8 mouse cellular contexts compared by ENCODE assay signal in the genomic region with DNA sequence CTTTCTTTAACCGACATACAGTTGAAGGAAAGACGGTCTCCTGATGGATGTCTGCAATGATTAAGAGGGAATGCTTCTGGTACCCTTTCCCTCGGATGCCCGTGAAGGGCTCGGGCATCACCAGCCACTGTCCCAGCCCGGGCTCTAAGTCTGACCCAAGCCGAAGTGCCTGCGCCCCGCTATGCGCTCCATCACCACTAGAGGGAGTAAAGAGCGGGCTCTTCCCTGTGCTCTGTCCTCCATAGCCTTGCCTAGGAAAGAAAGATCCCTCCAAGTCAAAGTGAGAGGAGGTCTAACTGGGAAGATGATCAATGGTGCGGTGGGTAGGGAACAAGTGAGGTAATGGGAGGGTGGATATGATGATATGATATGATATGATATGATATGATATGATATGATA. TPM values are rescaled to one million over a fixed set of nuclear protein-coding genes. Genes with fewer than 3 reads are reported as not detected.
DNase-seq lines count a peak whose midpoint lies in the region; ATAC-seq and TF ChIP-seq lines count a peak whose summit lies in the region.

No protein-coding gene starts in this region.

- H3K4me1 ChIP-seq in intestine, postnatal 0 days (replicated peaks; ENCODE audit: control insufficient read depth, insufficient read depth, low read length), result no peaks in the 10 kb centered on the region
- no peaks in the 10 kb centered on the region for H3K4me1 ChIP-seq in limb, embryonic 11.5 days (ENCODE audit: control insufficient read depth, insufficient read depth, low read length)
- no peaks in the 10 kb centered on the region for H3K4me1 ChIP-seq in midbrain, postnatal 0 days (ENCODE audit: insufficient read depth, low read length)
- no peaks in the 10 kb centered on the region for H3K4me1 ChIP-seq in stomach, embryonic 15.5 days

- intact Hi-C loops in gastrocnemius, postnatal 14 days (cut with DNase I; ENCODE audit: low total_unique reads), result no loop called here

- H3K4me2 ChIP-seq in intestine, postnatal 0 days (replicated peaks; ENCODE audit: low read depth), result no peak overlapping the region
- H3K4me2 ChIP-seq in limb, embryonic 11.5 days (ENCODE audit: low read depth, severe bottlenecking), result no peak overlapping the region
- no peak overlapping the region for H3K4me2 ChIP-seq in midbrain, postnatal 0 days (ENCODE audit: low read depth, low read length, poor library complexity, severe bottlenecking)
- no peak overlapping the region for H3K4me2 ChIP-seq in stomach, embryonic 15.5 days

- ATAC-seq in common myeloid progenitor, adult 5-6 weeks (replicated peaks; ENCODE audit: low read depth, poor library complexity, severe bottlenecking), result peak; percentile 93
- peak; percentile 42; the same call in 1 of the 2 replicates for ATAC-seq in intestine, postnatal 0 days
- ATAC-seq in limb, embryonic 11.5 days (ENCODE audit: insufficient number of reproducible peaks, low FRiP score, low TSS enrichment, low read depth), result no peak
- peak; percentile 60 for ATAC-seq in midbrain, postnatal 0 days (ENCODE audit: low FRiP score)
- ATAC-seq in stomach, embryonic 15.5 days (ENCODE audit: insufficient read depth, low FRiP score, low read depth), result peak; percentile 65; the same call in 1 of the 2 replicates

- no peaks in the 10 kb centered on the region for H3K9me3 ChIP-seq in intestine, postnatal 0 days (ENCODE audit: control insufficient read depth)
- H3K9me3 ChIP-seq in limb, embryonic 11.5 days (ENCODE audit: control insufficient read depth, low read length), result no peaks in the 10 kb centered on the region
- no peaks in the 10 kb centered on the region for H3K9me3 ChIP-seq in midbrain, postnatal 0 days (ENCODE audit: low read length)
- H3K9me3 ChIP-seq in stomach, embryonic 15.5 days, result no peaks in the 10 kb centered on the region

- 3% methylated on average over 12 of the region's 12 CpGs for WGBS in intestine, postnatal 0 days
- WGBS in limb, embryonic 11.5 days, result 5% methylated on average over 12 of the region's 12 CpGs
- 5% methylated on average over 12 of the region's 12 CpGs for WGBS in midbrain, postnatal 0 days
- WGBS in stomach, embryonic 15.5 days, result 3% methylated on average over 12 of the region's 12 CpGs

- no peak overlapping the region for H3K4me3 ChIP-seq in intestine, postnatal 0 days (ENCODE audit: low read depth, low read length)
- no peak overlapping the region for H3K4me3 ChIP-seq in limb, embryonic 11.5 days (ENCODE audit: low read depth, low read length)
- no peak overlapping the region for H3K4me3 ChIP-seq in midbrain, postnatal 0 days (ENCODE audit: low read depth, low read length)
- H3K4me3 ChIP-seq in stomach, embryonic 15.5 days (replicated peaks), result no peak overlapping the region

- no peak overlapping the region for H3K27ac ChIP-seq in intestine, postnatal 0 days (ENCODE audit: low read depth, low read length)
- H3K27ac ChIP-seq in limb, embryonic 11.5 days (replicated peaks; ENCODE audit: low read depth, low read length), result no peak overlapping the region
- H3K27ac ChIP-seq in midbrain, postnatal 0 days (ENCODE audit: low read depth, low read length), result no peak overlapping the region
- H3K27ac ChIP-seq in stomach, embryonic 15.5 days, result no peak overlapping the region

- peak; percentile 74 for DNase-seq in 3T3-L1 (ENCODE audit: low read depth, low spot score)
- DNase-seq in R1 (ENCODE audit: low read depth, low spot score), result peak; percentile 77
- DNase-seq in gastrocnemius, postnatal 14 days, result peak; percentile 49
- peak; percentile 86 for DNase-seq in limb, embryonic 11.5 days (ENCODE audit: low spot score)
- peak; percentile 74 for DNase-seq in midbrain, postnatal 0 days (ENCODE audit: low spot score)

- no peak overlapping the region for H3K9ac ChIP-seq in intestine, postnatal 0 days (ENCODE audit: low read depth, low read length)
- no peak overlapping the region for H3K9ac ChIP-seq in limb, embryonic 11.5 days (ENCODE audit: low read length)
- H3K9ac ChIP-seq in midbrain, postnatal 0 days (replicated peaks; ENCODE audit: low read length, poor library complexity, severe bottlenecking), result no peak overlapping the region
- no peak overlapping the region for H3K9ac ChIP-seq in stomach, embryonic 15.5 days

- TF ChIP-seq CTCF in intestine, postnatal 0 days (IDR thresholded peaks at IDR 0.05; ENCODE audit: low read depth), result peak; percentile 95
- TF ChIP-seq CTCF in midbrain, postnatal 0 days (IDR thresholded peaks at IDR 0.05), result peak; percentile 96

- no peaks in the 10 kb centered on the region for H3K27me3 ChIP-seq in intestine, postnatal 0 days (replicated peaks; ENCODE audit: control insufficient read depth, insufficient read depth, low read length)
- H3K27me3 ChIP-seq in limb, embryonic 11.5 days (ENCODE audit: control insufficient read depth, insufficient read depth, low read length), result no peaks in the 10 kb centered on the region
- H3K27me3 ChIP-seq in midbrain, postnatal 0 days (ENCODE audit: insufficient read depth, low read length), result no peaks in the 10 kb centered on the region
- H3K27me3 ChIP-seq in stomach, embryonic 15.5 days (replicated peaks), result no peaks in the 10 kb centered on the region

- H3K36me3 ChIP-seq in intestine, postnatal 0 days (ENCODE audit: control insufficient read depth, insufficient read depth), result no peaks in the 10 kb centered on the region
- no peaks in the 10 kb centered on the region for H3K36me3 ChIP-seq in limb, embryonic 11.5 days (ENCODE audit: control insufficient read depth, insufficient read depth, low read length)
- H3K36me3 ChIP-seq in midbrain, postnatal 0 days (ENCODE audit: insufficient read depth, low read length), result no peaks in the 10 kb centered on the region
- no peaks in the 10 kb centered on the region for H3K36me3 ChIP-seq in stomach, embryonic 15.5 days

RNA-seq across cellular contexts. Expression of a gene that starts 23.5 kb away (rescaled TPM):
- total RNA-seq in common myeloid progenitor, adult 5-6 weeks (2017), result not detected in 2 replicates
- not detected for total RNA-seq in gastrocnemius, postnatal 14 days (2021)
- polyA plus RNA-seq in intestine, postnatal 0 days (2015; fragmentation: Nextera tagmentation; extraction: Ambion mirVana), result not detected in 2 replicates
- 0.33 and 0.48 TPM in 2 replicates for polyA plus RNA-seq in limb, embryonic 11.5 days (2014; fragmentation: Nextera tagmentation; extraction: Ambion mirVana)
- total RNA-seq in midbrain, postnatal 0 days (2014; rRNA removed), result 1.8 and 3.0 TPM in 2 replicates
- polyA plus RNA-seq in midbrain, postnatal 0 days (2015; fragmentation: Nextera tagmentation; extraction: Ambion mirVana), result 0.83 and 1.2 TPM in 2 replicates
- polyA plus RNA-seq in stomach, embryonic 15.5 days (2015; fragmentation: Nextera tagmentation; extraction: Ambion mirVana), result 0.04 TPM in 1 of 2 replicates, not detected in the other
